Mouse (Mus musculus) embryonic fibroblast, embryonic 13.5 days (primary cell): ENCODE data around the gene Smad3.

Source experiments
- CTCF ChIP-seq: IDR thresholded peaks from 2 replicates; pipeline ENCODE4 v1.5.1; 2011; ENCODE audit warnings: mild to moderate bottlenecking, control low read depth, low read length, moderate library complexity, borderline replicate concordance; ENCODE audit not compliant: insufficient read depth
- POLR2A ChIP-seq: IDR thresholded peaks from 2 replicates; pipeline ENCODE4 v1.6.1; 2011; ENCODE audit warnings: low read depth, mild to moderate bottlenecking, control low read depth, low read length, moderate library complexity

- no peak for TF ChIP-seq CTCF
- TF ChIP-seq POLR2A: no peak
Measured at GRCm38 (mm10) chr9:63803181-63803591, 45.4 kb upstream of the Smad3 start.
